Mouse (Mus musculus) brain, embryonic 14.5 days (tissue): ENCODE results near the gene Supt6.

Experiments used
- CTCF ChIP-seq: fragments of 200-500 bp; IDR thresholded peaks from 2 replicates; pipeline ENCODE4 v1.5.1; 2012; ENCODE audit warnings: inconsistent platforms, mild to moderate bottlenecking, moderate library complexity, borderline replicate concordance; ENCODE audit not compliant: insufficient read depth, insufficient read length; ENCODE audit errors: extremely low read depth
- POLR2A ChIP-seq: fragments of 200-500 bp; IDR thresholded peaks from 2 replicates; pipeline ENCODE4 v1.6.1; 2012; ENCODE audit warnings: mild to moderate bottlenecking, inconsistent platforms, borderline replicate concordance; ENCODE audit not compliant: poor library complexity, insufficient read depth, insufficient read length, severe bottlenecking; ENCODE audit errors: extremely low read depth

DNA sequence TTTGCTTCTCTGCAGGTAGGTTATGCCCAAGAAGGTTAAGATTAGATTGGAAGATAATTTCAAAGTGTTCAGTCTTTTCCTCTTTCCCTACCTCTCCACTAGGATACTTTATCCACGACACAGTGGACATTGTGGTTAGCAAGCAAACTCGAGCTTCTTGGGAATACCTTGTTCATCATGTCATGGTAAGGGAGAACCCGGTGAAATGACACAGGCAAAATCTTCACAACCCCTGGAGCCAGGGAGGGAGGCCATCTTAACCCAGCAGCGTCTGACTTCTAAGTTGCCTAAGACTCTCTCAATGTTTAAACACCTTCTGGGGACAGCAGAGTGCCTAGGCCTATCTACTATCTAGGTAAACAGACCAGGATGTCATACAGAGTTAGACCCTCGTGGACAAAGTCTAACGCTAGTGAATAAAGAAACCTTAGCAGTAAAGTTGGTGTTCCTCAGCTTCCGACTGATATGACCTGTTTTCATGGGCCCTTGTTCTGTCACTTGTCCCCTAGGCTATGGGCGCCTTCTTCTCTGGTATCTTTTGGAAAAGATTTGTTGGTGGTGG lies 66.3 kb downstream of the Supt6 start:
- no peak for TF ChIP-seq CTCF
- TF ChIP-seq POLR2A: no peak
